Mouse (Mus musculus) right cerebral cortex, postnatal 25 days (tissue): Measurements from ENCODE around the gene Timp2.
"Not testable (repeated sequence)": the region's sequence is repeated elsewhere in the genome, so short reads cannot be mapped to it uniquely, and the experiment has no call there.

ENCODE experiments used
- DNase-seq: peaks from one replicate; pipeline ENCODE4 v3.0.0; 2022

The Timp2 gene

GRCm38 (mm10) chr11:118355640-118356039 is at the start of gene Timp2:
Timp2 (minus strand) TSS chr11:118355740.
- no peak for DNase-seq

- no peak for DNase-seq
Observed at GRCm38 (mm10) chr11:118405311-118405710, 49.8 kb upstream of the Timp2 start.

DNA sequence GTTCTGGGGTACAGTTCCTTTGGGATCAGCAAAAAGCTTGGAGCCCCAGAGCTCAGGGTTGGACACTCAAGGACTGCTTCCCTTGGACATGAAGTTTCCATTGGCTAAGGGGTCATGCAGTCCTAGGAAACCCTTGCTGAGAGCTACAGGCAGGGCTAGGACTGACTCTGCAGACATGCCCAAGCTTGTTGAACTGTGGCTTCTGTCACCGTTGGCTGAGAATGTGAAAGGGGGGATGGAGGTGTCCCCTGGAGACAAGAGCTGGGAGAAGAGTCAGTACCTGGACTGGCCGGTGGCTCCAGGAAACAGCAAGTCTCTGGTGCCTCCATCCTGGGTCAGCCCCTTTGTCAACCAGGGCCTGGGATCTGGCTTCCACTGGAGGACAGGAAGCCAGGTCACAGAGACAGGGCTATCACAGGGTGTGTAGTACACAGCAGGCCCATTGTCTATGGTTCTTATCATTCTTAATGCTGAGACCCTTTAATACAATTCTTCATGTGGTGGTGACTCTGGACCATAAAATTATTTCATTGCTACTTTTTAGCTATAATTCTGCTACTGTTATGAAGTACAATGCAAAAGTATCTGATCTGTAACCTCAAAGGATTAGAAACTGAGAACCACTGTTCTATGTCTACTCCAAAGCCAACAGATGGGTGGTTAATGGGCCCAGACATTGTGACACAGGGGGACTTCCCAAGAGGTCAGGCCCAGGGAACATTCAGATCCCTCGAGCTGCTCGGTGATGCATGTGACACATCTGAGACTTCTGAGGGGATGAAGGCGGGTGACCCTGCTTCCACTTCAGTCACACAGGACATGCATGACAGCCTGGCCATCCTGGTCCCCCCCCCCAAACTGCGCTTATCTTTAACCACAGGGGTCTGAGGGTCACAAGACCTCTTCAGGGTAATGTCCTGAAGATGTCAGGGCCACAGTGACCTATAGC is 48.7 kb upstream of the Timp2 start:
- no peak for DNase-seq

- no peak for DNase-seq
Observed at GRCm38 (mm10) chr11:118403183-118403582, 47.6 kb upstream of the Timp2 start.

DNA sequence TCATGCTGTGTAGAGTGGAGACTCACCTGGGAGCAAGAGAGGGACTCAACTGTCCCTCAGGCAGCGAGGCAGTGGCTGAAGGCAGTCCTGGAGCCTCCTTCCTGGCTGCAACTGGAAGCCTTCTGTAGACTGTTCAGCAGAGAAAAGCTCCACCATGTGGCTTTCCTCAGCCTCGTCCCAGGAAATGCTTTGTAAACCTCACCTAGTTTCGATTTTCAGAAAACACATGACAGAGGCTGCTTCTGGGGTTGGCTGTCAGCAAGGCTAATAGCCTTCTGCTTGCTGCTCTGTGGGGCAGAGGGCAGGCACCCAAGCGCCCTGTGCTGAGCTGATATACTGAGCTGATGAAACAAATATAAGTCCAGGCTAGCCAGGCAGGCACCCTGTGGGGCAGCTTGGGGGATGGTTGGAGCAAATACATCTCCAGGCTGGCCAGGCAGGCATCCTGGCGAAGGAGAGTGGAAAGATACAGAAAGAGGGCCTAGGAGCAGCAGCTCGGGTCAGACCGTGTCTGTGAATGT is 46.3 kb upstream of the Timp2 start, which contains the start of gene Lgals3bp:
Gene Lgals3bp (minus strand): TSS at position 333 of the 521 bp plus-strand sequence.
- DNase-seq: peak; percentile 42

- no peak for DNase-seq
Observed at GRCm38 (mm10) chr11:118401195-118401594, 45.7 kb upstream of the Timp2 start.

DNA sequence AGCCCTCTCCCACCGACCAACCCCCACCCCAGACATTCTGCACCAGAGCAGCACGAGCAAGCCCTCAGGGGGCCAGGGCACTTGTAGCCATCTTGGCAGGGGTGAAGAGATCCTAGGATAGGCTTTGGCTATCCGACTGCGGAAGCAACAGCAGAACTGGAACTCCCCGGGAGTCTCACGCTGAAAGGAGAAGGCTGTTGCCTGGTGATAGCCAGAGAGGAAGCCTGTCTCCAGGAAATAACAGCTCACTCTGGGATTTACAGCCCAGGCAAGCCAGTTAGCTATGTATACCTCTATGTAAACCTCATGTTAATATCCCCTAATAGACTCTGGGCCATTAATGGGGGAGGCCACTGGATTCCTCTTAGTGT is 45.0 kb upstream of the Timp2 start:
- DNase-seq: no peak

DNA sequence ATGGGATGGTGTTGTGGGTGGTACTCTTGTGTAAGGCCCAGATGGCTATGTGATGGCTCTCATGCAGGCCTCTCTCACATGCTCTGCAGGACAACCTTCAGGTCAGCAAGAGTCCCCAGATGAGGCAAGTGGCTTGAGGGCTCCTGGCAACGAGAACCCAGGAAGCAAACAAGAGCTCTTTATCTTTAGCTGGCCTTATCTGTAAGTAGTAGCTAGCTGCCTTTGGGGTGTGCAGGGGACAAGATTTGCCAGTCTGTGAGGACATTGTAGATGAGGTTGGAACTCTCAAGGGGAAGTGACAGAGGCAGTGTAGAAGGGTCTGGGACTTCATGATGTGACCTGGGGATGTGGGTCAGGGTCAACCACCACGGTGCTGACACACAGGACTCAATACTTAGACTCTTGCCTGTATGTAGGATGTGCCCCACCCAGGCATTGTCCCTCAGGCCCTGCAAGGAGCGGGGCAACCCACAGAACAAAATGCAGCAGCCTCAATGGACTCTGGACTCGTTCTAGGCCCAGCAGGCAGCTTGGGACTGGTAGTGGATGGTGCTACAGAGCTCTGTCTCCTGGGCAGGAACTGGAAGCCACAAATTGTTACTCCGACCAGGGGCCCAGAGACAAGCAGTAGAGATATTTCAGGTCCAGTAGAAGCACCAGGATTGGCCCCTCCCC is 44.5 kb upstream of the Timp2 start:
- no peak for DNase-seq

GRCm38 (mm10) chr11:118397806-118398530 is 42.4 kb upstream of the Timp2 start:
- DNase-seq: no peak

DNA sequence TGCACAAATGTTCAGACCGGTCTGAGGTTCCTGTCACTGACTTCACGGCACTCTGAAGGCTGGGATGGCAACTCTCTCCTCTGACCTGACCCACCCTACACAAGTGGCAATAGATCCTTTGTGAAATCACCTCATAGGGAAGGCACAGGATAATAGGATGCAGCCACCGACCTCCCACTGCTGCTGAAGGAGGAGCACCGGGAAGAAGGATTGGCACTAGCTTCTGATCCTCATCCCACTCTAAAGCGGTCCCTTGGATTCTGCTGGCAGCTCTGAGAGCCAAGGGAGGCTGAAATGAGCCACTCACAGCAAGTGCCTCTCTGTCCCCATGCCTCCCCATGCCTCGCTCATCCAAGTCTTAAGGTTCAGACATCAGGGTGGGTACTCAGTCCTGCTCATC is 39.0 kb upstream of the Timp2 start:
- no peak for DNase-seq

DNA sequence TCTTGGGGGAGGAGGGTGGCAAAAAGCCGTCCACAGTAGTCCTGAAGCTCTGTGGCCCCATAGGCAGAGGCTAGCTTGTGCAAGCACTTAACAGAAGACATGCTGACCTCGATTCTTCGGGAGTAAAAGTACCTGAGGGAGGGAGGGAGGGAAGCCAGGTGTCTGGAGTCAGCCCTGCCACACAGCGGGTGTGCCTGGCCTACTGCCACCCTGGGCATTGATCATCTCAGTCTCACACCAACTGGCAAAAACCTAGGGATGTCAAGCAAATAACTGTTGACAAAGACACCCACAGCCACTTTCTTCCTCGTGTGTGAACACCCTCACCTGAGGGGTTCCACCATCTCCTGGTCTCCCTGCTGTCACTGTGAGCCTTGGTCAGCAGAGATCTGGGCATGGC is 38.5 kb upstream of the Timp2 start:
- no peak for DNase-seq

DNA sequence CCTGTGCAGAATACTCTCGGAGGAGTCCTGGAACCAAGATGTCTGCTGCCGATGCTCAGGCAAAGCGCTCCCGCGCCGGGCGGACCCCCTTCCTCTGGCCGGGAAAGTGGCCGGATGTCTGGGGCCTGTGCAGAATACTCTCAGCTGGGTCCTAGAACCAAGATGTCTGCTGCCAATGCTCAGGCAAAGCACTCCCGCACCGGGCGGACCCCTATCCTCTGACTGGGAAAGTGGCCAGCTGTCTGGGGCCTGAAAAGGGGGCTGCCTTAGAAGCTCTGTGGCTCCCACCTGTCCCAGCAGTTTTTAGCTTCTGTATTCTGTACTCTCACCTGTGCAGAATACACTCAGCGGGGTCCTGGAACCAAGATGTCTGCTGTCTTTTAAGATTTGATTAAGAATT is 32.3 kb upstream of the Timp2 start:
- not testable (repeated sequence) for DNase-seq

DNA sequence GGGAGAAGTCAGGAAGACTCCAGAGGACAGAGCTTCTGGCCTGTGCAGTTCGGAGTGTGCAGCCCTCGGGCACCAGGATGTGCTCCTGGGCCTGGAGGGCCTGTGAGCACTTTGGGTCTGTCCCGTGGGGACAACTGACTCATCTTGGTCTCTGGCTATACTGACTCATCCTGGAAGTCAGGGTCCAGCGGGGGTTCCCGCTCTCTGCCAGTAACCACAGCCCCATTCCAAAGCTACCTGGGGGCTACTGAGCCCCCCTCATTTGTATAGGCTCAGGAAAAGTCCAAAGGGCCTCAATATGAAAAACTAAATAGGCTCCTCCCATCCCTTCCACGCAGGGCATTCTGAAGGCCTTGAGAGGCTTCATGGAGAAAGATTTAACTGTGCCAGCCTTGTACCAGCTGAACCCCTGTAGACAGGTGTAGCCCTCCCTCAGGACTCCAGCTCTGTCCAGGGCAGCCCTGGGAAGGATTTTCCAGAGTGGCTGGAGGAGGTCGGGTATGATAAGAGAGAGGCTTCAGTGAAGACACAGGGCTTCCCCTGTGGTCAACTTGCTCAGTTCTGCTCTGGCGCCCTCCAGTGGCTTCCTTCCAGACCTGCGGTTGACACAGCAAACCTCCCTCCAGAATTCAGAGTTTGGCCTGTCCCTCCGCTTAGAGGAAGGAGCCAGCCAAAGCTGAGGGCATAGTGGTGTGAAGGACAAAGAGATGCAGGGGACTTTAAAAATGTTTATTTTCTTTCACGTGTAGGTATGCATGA is 23.9 kb upstream of the Timp2 start:
- DNase-seq: peak; percentile 70

DNA sequence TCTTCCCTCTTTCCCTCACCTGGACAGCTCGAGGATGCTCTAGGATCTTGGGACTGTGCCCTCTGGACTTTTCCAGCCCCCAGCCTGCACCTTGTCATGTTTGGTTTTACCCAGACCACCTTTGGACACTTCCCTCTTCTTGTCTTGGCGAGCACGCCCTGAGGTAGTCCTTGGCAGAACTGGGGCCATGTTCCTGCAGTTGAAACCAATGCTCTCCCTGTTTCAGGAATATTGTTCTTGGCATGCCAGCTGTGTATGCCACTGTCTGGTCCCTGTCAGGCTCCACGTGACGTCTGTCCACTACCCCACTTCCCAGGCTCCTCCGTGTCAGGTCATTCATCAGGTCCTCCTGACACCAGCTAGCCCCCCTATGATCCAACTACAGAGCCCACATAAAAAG is 23.1 kb upstream of the Timp2 start:
- DNase-seq: no peak

- DNase-seq: not testable (repeated sequence)
Observed at GRCm38 (mm10) chr11:118376323-118376722, 20.8 kb upstream of the Timp2 start.

DNA sequence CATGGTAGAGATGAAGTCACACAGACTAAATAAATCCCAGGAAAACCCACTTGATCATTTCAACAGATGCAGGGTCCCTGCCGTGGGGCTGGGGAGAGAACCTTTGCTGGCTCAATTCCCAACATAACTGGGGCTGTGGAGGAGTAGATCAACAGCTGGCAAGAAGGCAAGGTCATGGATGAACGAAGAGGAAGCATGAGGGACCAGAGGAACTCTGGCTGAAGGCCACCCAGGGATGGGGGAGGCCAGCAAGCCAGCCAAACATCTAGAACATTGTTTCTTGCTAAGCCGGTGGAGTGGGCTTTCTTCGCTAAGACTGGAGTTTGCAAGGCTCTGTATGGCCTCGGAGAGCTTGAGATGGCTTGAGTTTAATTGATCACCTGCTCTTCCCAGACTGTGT is 20.3 kb upstream of the Timp2 start:
- no peak for DNase-seq

- no peak for DNase-seq
Observed at GRCm38 (mm10) chr11:118375461-118375860, 19.9 kb upstream of the Timp2 start.

GRCm38 (mm10) chr11:118375006-118375405 is 19.5 kb upstream of the Timp2 start:
- DNase-seq: no peak

- no peak for DNase-seq
Observed at GRCm38 (mm10) chr11:118374506-118374905, 19.0 kb upstream of the Timp2 start.

- no peak for DNase-seq
Observed at GRCm38 (mm10) chr11:118372641-118373040, 17.1 kb upstream of the Timp2 start.

DNA sequence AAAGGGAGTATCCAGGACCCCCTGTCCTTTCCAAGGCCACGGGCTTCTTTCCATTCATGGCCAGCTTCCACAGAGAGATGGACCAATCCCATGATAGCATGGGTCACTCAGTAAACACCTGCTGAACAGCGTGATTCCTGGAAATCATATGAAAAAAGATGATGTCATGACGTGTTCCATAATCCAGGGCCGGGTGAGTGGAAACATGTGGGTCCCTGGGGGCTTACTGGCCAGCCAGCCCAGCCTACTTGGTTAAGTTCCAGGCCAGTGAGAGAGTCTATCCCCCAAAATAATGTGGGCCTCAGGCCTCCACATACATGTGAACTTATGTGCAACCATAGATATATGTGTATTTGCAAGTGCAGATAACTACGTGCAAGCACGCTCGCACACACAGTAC is 16.3 kb upstream of the Timp2 start:
- DNase-seq: no peak

DNA sequence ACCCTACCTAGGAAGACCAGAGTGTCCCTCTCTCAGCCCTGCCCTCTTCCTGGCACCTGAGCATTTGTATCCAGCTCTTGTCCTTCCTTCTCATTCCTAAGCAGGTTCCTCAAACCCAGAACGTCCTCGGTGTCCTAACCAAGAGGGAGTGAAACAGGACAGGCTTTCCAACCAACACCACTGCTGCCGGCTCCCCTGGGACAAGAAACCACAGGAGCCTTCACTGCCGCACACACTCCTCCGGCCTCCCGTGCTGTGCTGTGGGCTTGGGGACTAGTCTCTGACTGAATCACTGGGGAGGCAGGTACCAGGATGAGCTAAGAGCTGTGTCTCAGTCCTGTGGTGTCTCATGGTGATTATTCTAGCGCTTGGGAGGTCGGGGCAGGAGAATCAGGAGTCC is 14.1 kb upstream of the Timp2 start:
- no peak for DNase-seq
